Mouse (Mus musculus): Measurements from ENCODE around the gene Ager.

DNA sequence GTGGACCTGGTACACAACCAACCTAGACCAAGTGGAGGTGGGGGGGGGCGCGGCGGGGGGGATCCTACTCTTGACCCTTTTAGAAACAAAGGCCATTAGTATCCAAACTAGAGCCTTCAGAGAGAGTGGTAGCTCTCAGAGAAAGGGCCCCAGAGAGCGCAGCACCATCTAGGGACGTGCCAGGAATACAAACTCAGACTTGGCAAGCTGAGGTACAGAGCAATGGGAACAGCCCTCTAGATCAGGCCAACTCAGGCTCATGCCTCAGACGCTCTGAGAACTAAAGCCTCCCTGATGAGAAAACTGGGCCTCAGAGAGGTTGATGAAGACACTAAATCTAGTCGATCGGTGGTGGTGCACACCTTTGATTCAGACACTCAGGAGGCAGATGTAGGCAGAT, 12.5 kb upstream of the Ager start:
- no peak for TF ChIP-seq CTCF (IDR thresholded peaks at IDR 0.05; ENCODE audit: low read depth, low read length)
- TF ChIP-seq POLR2A (IDR thresholded peaks at IDR 0.05; ENCODE audit: insufficient read depth, low read length): no peak
